Comparison of ENCODE assay signal across 13 mouse cellular contexts in the genomic region with DNA sequence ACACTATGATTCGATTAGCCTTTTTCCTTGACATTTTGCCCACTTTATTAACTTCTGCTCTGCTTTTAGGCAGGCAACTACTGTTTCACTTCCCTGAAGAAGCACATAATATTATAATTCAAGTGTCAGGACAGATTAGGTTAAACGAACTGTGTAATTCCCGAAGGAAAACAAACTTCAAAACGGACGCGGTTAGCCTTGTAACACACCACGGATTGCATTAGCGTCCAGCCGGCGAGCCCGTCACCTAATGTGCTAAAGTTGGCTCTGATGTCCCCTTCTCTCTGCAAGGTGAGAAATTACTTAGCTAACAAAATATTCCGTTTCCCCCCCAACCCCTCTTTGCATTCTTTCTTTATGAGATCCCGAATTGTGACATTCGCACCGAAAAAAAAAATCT.
DNase-seq lines count a peak whose midpoint lies in the region; ATAC-seq and TF ChIP-seq lines count a peak whose summit lies in the region.
"Had no signal": no experiment of that assay in that cellular context is flagged by ENCODE, and none has a peak within 500 bp of the region (broad histone marks: within the 10 kb centered on the region; RNA-seq: fewer than 3 reads in every experiment).

No protein-coding gene starts in this region.

- H3K9me3 ChIP-seq in lung, embryonic 14.5 days (ENCODE audit: low read depth, low read length), result no peaks in the 10 kb centered on the region
- H3K9me3 ChIP-seq in embryonic facial prominence, embryonic 12.5 days, result no peaks in the 10 kb centered on the region
- H3K9me3 ChIP-seq in limb, embryonic 11.5 days (ENCODE audit: control insufficient read depth, low read length), result no peaks in the 10 kb centered on the region

- no peak for TF ChIP-seq POLR2A in lung, adult 2 months (IDR thresholded peaks at IDR 0.05; ENCODE audit: borderline replicate concordance, extremely low read depth, low read depth, low read length)

- H3K4me1 ChIP-seq in lung, embryonic 14.5 days (ENCODE audit: insufficient read depth), result 0 out of 2 replicates have a peak, but pooled peaks cover 7% of the 10 kb centered on the region
- H3K4me1 ChIP-seq in lung, adult 2 months (ENCODE audit: control insufficient read depth, insufficient read depth, low read length), result no peaks in the 10 kb centered on the region
- H3K4me1 ChIP-seq in embryonic facial prominence, embryonic 12.5 days, result peaks cover 66% of the 10 kb centered on the region
- peaks cover 75% of the 10 kb centered on the region for H3K4me1 ChIP-seq in limb, embryonic 11.5 days (ENCODE audit: control insufficient read depth, insufficient read depth, low read length)

- DNase-seq in lung, embryonic 14.5 days, result peak; percentile 48
- DNase-seq in lung, adult 2 months, result no peak
- DNase-seq in Muller cell, postnatal 12 days (ENCODE audit: inconsistent ontology term), result peak; percentile 49
- peak; percentile 45 for DNase-seq in limb, embryonic 11.5 days (ENCODE audit: low spot score)
- no peak for DNase-seq in spleen, adult 18-20 months
- DNase-seq in spleen, postnatal 10 days (ENCODE audit: low spot score in 2 of 2), result no peak
- DNase-seq: adrenal gland, adult 2 months; cerebellum, postnatal 10 days; heart, adult 18-20 months; left cerebral cortex, postnatal 4 days; lung, postnatal 4 days had no signal

- H3K4me2 ChIP-seq in lung, embryonic 14.5 days, result peak overlapping the region; percentile 49; the same call in 1 of the 2 replicates
- H3K4me2 ChIP-seq in embryonic facial prominence, embryonic 12.5 days (replicated peaks), result peak overlapping the region; percentile 46
- peak overlapping the region; percentile 58 for H3K4me2 ChIP-seq in limb, embryonic 11.5 days (ENCODE audit: low read depth, severe bottlenecking)

- H3K4me3 ChIP-seq in lung, embryonic 14.5 days (ENCODE audit: low read depth, low read length), result no peak overlapping the region; the same call in 1 of the 2 replicates
- no peak overlapping the region for H3K4me3 ChIP-seq in lung, adult 2 months (replicated peaks; ENCODE audit: extremely low read depth, low read depth, low read length)
- H3K4me3 ChIP-seq in embryonic facial prominence, embryonic 12.5 days, result no peak overlapping the region
- H3K4me3 ChIP-seq in limb, embryonic 11.5 days (ENCODE audit: low read depth, low read length), result peak overlapping the region; percentile 43
- H3K4me3 ChIP-seq: erythroblast, embryonic 14.5 days had no signal

- H3K9ac ChIP-seq in lung, embryonic 14.5 days, result no peak overlapping the region
- H3K9ac ChIP-seq in embryonic facial prominence, embryonic 12.5 days, result no peak overlapping the region
- peak overlapping the region; percentile 90 for H3K9ac ChIP-seq in limb, embryonic 11.5 days (ENCODE audit: low read length)

- H3K36me3 ChIP-seq in lung, embryonic 14.5 days (ENCODE audit: insufficient read depth), result no peaks in the 10 kb centered on the region
- H3K36me3 ChIP-seq in embryonic facial prominence, embryonic 12.5 days, result no peaks in the 10 kb centered on the region
- no peaks in the 10 kb centered on the region for H3K36me3 ChIP-seq in limb, embryonic 11.5 days (ENCODE audit: control insufficient read depth, insufficient read depth, low read length)

- no peak for TF ChIP-seq CTCF in lung, embryonic 14.5 days (IDR thresholded peaks at IDR 0.05; ENCODE audit: low read depth)
- no peak for TF ChIP-seq CTCF in lung, adult 2 months (IDR thresholded peaks at IDR 0.05; ENCODE audit: insufficient read depth, low read length)

- WGBS in lung, embryonic 14.5 days, result 23% methylated on average over 15 of the region's 15 CpGs
- WGBS in lung, adult 2 months, result 36% methylated on average over 15 of the region's 15 CpGs
- WGBS in embryonic facial prominence, embryonic 12.5 days, result 17% methylated on average over 15 of the region's 15 CpGs
- 12% methylated on average over 15 of the region's 15 CpGs for WGBS in limb, embryonic 11.5 days

- no peak for ATAC-seq in lung, embryonic 14.5 days (ENCODE audit: insufficient read depth)
- no peak for ATAC-seq in embryonic facial prominence, embryonic 12.5 days (ENCODE audit: insufficient number of reproducible peaks, insufficient read depth, low FRiP score, low TSS enrichment)
- no peak for ATAC-seq in limb, embryonic 11.5 days (ENCODE audit: insufficient number of reproducible peaks, low FRiP score, low TSS enrichment, low read depth)

- H3K27ac ChIP-seq in lung, embryonic 14.5 days (ENCODE audit: low read depth), result no peak overlapping the region
- H3K27ac ChIP-seq in embryonic facial prominence, embryonic 12.5 days, result peak overlapping the region; percentile 18; the same call in 1 of the 2 replicates
- H3K27ac ChIP-seq in limb, embryonic 11.5 days (replicated peaks; ENCODE audit: low read depth, low read length), result peak overlapping the region; percentile 97

- peaks cover 29% of the 10 kb centered on the region for H3K27me3 ChIP-seq in lung, embryonic 14.5 days (ENCODE audit: insufficient read depth, low read length)
- peaks cover 22% of the 10 kb centered on the region; the same call in 1 of the 2 replicates for H3K27me3 ChIP-seq in embryonic facial prominence, embryonic 12.5 days
- 0 out of 2 replicates have a peak, but pooled peaks cover 2% of the 10 kb centered on the region for H3K27me3 ChIP-seq in limb, embryonic 11.5 days (ENCODE audit: control insufficient read depth, insufficient read depth, low read length)

Comparison
In these comparisons a context has a peak if more than half of its experiments do, and no peak if none do; other contexts are left out.
1. DNase-seq: peak in lung, embryonic 14.5 days (single experiment), Muller cell, postnatal 12 days (single experiment) and limb, embryonic 11.5 days (single experiment); none in lung, adult 2 months (single experiment), spleen, adult 18-20 months (0 of 2) and spleen, postnatal 10 days (0 of 2).
2. Peak in every context shown above with its lines, with median percentiles within 50 percentile points of each other: H3K4me2 ChIP-seq.